Mouse (Mus musculus) hindbrain, postnatal 0 days (tissue): ENCODE data around the gene Sv2c. TPM values are rescaled to one million over a fixed set of nuclear protein-coding genes. Genes with fewer than 3 reads are reported as not detected.

Source experiments
- ATAC-seq: fragments of 200-750 bp; cut with Nextera tagmentation; 2 replicates; pipeline ENCODE4 v1.8.0; 2017; ENCODE audit warnings: mild to moderate bottlenecking, moderate TSS enrichment, moderate library complexity
- DNase-seq: peaks from one replicate; pipeline ENCODE4 v3.0.0-alpha.2; 2015; ENCODE audit warnings: low spot score
- H3K27ac ChIP-seq: fragments of 300-500 bp; sonication (generic); 2 replicates; pipeline ENCODE4 v1.5.1; 2014; ENCODE audit warnings: mild to moderate bottlenecking
- H3K27me3 ChIP-seq: fragments of 300-500 bp; sonication (generic); 2 replicates; pipeline ENCODE4 v1.6.1; 2014; ENCODE audit warnings: low read length, mixed read lengths; ENCODE audit not compliant: insufficient read depth
- H3K36me3 ChIP-seq: fragments of 300-500 bp; sonication (generic); 2 replicates; pipeline ENCODE4 v1.6.1; 2014; ENCODE audit warnings: low read length, mixed read lengths; ENCODE audit not compliant: insufficient read depth
- H3K4me1 ChIP-seq: fragments of 300-500 bp; sonication (generic); 2 replicates; pipeline ENCODE4 v1.6.1; 2014; ENCODE audit warnings: antibody characterized with exemption, low read length, mixed read lengths; ENCODE audit not compliant: insufficient read depth
- H3K4me2 ChIP-seq: fragments of 300-500 bp; sonication (generic); 2 replicates; pipeline ENCODE4 v1.6.1; 2014; ENCODE audit warnings: low read depth, mild to moderate bottlenecking, low read length, moderate library complexity, mixed read lengths
- H3K4me3 ChIP-seq: fragments of 300-500 bp; sonication (generic); 2 replicates; pipeline ENCODE4 v1.5.1; 2014; ENCODE audit warnings: low read length
- H3K9ac ChIP-seq: fragments of 300-500 bp; sonication (generic); replicated peaks from 2 replicates; pipeline ENCODE4 v1.6.1; 2014; ENCODE audit warnings: mild to moderate bottlenecking, low read length, moderate library complexity, mixed read lengths
- H3K9me3 ChIP-seq: fragments of 300-500 bp; sonication (generic); 2 replicates; pipeline ENCODE4 v1.6.1; 2016; ENCODE audit warnings: low read length, mixed read lengths
- CTCF ChIP-seq: IDR thresholded peaks from 2 replicates; pipeline ENCODE4 v1.5.1; 2016; ENCODE audit warnings: antibody characterized with exemption, control low read depth, low read depth
- WGBS: fragments of 180-500 bp; shearing (Covaris S2); extraction: QIAGEN DNeasy Blood & Tissue Kit; methylation state at CpG from one replicate; pipeline ENCODE4 v1.1.7; 2014; 5-methylcytosine and 5-hydroxymethylcytosine counted together
- polyA plus RNA-seq: library from polyadenylated mRNA; unstranded; fragments of >200 nt; fragmentation: Nextera tagmentation; extraction: Ambion mirVana; gene quantifications from 2 replicates; pipeline ENCODE4 v1.2.1, GENCODE M21; 2015
- total RNA-seq: library from RNA; depleted of rRNA; stranded (reverse); fragments of >200 nt; gene quantifications from 2 replicates; pipeline ENCODE4 v1.2.3, GENCODE M21; 2014; rRNA removed

Sv2c gene
- total and polyA plus RNA-seq, 2 experiments from 2014 or later, result 30.4 to 47.3 TPM

GRCm38 (mm10) chr13:95912157-95913045 is 220.0 kb downstream of the Sv2c start:
- H3K27ac ChIP-seq, result peak overlapping the region; percentile 42; the same call in 1 of the 2 replicates
- WGBS, result 56% methylated on average over 11 of the region's 11 CpGs

GRCm38 (mm10) chr13:95910270-95910669 is 222.1 kb downstream of the Sv2c start:
- H3K4me2 ChIP-seq, result no peak overlapping the region
- no peak overlapping the region for H3K9ac ChIP-seq
- H3K9me3 ChIP-seq, result no peaks in the 10 kb centered on the region
- TF ChIP-seq CTCF, result no peak
- ATAC-seq, result no peak
- no peak overlapping the region for H3K4me3 ChIP-seq
- H3K27me3 ChIP-seq, result no peaks in the 10 kb centered on the region
- DNase-seq, result no peak
- no peaks in the 10 kb centered on the region for H3K36me3 ChIP-seq
- H3K27ac ChIP-seq, result no peak overlapping the region
- no peaks in the 10 kb centered on the region for H3K4me1 ChIP-seq
- 66% methylated on average over 9 of the region's 9 CpGs for WGBS

More at GRCm38 (mm10) chr13:95912157-95913045, 220.0 kb downstream of the Sv2c start:
- Histone ChIP-seq H3K9me3 (no peaks in the 10 kb centered on the region), H3K27me3 (no peaks in the 10 kb centered on the region), H3K36me3 (no peaks in the 10 kb centered on the region), H3K9ac (no peak overlapping the region), H3K4me2 (0 out of 2 replicates have a peak overlapping the region, but pooled peaks have one; percentile 6), H3K4me1 (no peaks in the 10 kb centered on the region), H3K4me3 (no peak overlapping the region)
- DNase-seq (peak; percentile 85), ATAC-seq (peak; percentile 91)
- no peak for TF ChIP-seq CTCF

- no peaks in the 10 kb centered on the region for H3K9me3 ChIP-seq
- H3K9ac ChIP-seq, result no peak overlapping the region
- no peak overlapping the region for H3K4me2 ChIP-seq
- H3K4me1 ChIP-seq, result no peaks in the 10 kb centered on the region
- no peak for TF ChIP-seq CTCF
- WGBS, result 82% methylated on average over 2 of the region's 2 CpGs
- no peaks in the 10 kb centered on the region for H3K27me3 ChIP-seq
- ATAC-seq (no peak), DNase-seq (no peak)
- no peaks in the 10 kb centered on the region for H3K36me3 ChIP-seq
- H3K4me3 ChIP-seq, result no peak overlapping the region
- H3K27ac ChIP-seq, result no peak overlapping the region
Observed at GRCm38 (mm10) chr13:95909244-95909643, 223.1 kb downstream of the Sv2c start.

Other genes with a start within 250 kb of the Sv2c start
- 2.9 and 5.0 TPM in 2 replicates for gene Iqgap2, start 240.7 kb downstream of the Sv2c start, total RNA-seq
- gene Iqgap2, start 240.7 kb downstream of the Sv2c start, polyA plus RNA-seq, result 3.1 and 3.2 TPM in 2 replicates
- gene Gm20075, start 51.2 kb downstream of the Sv2c start, total RNA-seq, result 0.14 and 0.58 TPM in 2 replicates
- 9.1 and 15.1 TPM in 2 replicates for gene Gm20075, start 51.2 kb downstream of the Sv2c start, polyA plus RNA-seq
- not detected in 2 replicates for gene Gm17190, start 50.5 kb downstream of the Sv2c start, total RNA-seq
- 0.16 and 0.26 TPM in 2 replicates for gene Gm17190, start 50.5 kb downstream of the Sv2c start, polyA plus RNA-seq